Mouse (Mus musculus): ENCODE data around the gene Rab2b. TPM values are rescaled to one million over a fixed set of nuclear protein-coding genes. Genes with fewer than 3 reads are reported as not detected.

The Rab2b gene
- 26.4 and 27.4 TPM in 2 replicates for polyA plus RNA-seq (2016; fragmentation: Nextera tagmentation; extraction: Ambion mirVana)

DNA sequence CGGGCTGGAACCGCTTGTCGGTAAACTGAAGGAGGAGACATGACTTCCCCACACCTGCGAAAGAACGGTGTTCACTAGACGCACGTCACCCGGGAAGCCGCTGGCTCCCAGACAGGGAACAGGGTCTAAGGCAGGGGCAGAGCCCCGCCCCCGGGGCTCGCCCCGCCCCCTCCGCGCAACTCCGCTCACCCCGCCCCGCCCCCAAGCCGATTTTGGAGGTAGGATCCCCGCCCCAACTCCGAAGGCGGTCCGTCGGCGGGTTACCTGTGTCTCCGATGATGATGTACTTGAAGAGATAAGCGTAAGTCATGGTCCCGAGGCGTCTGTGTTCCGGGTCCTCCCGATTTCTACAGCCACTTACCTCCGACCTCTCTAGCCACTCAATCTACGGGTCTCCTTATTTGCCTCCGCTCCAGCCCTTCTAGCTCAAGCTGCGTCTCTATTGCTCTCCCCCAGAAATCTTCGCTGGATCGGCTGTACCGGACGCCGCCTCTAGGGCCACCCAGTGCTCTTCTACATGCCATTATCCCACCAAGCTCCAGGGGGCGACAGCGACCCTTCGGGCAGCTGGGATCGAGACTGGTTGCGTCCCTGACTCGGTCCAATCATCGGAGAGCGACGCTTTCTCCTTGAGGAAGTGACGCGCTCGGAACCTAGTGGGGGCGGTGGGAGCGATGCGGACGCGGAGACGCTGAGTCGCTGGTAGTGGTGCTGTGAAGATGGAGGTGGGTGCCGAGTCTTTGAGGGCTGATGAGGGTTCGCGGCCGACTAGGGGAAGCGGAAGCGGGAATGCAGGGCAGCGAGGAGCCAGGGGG is at the start of gene Rab2b, which contains the start of gene Tox4:
Rab2b (minus strand) TSS at position 614 of the 815 bp plus-strand sequence.
Tox4 (plus strand) TSS at position 215 of the 815 bp plus-strand sequence.
- H3K9ac ChIP-seq = peak within 1 kb of the TSS; percentile 84
- no peaks in the 10 kb centered on the region for H3K27me3 ChIP-seq
- H3K4me2 ChIP-seq (replicated peaks) = peak within 1 kb of the TSS; percentile 63
- peaks cover 13% of the 10 kb centered on the region for H3K4me1 ChIP-seq
- H3K9me3 ChIP-seq = no peaks in the 10 kb centered on the region
- H3K4me3 ChIP-seq = peak within 1 kb of the TSS; percentile 92
- under 1% methylated on average over 66 of the region's 66 CpGs for WGBS
- peak within 1 kb of the TSS; percentile 77 for H3K27ac ChIP-seq
- peak; percentile 99 for ATAC-seq (ENCODE audit: insufficient number of reproducible peaks, insufficient read depth, low FRiP score, low TSS enrichment)
- H3K36me3 ChIP-seq = peaks cover 14% of the 10 kb centered on the region; the same call in 1 of the 2 replicates

GRCm38 (mm10) chr14:52327910-52328812 is 48.8 kb upstream of the Rab2b start, which contains the start of gene Sall2:
TSS of gene Sall2 (minus strand) at chr14:52328762.
- ATAC-seq (ENCODE audit: insufficient number of reproducible peaks, insufficient read depth, low FRiP score, low TSS enrichment) = peak; percentile 57; the same call in 1 of the 2 replicates
- Histone ChIP-seq H3K4me1 (peaks cover 5% of the 10 kb centered on the region), H3K4me2 (replicated peaks) (peak within 1 kb of the TSS; percentile 82), H3K9ac (peak within 1 kb of the TSS; percentile 56), H3K36me3 (no peaks in the 10 kb centered on the region), H3K27ac (peak within 1 kb of the TSS; percentile 66), H3K27me3 (peaks cover 20% of the 10 kb centered on the region), H3K4me3 (peak within 1 kb of the TSS; percentile 57), H3K9me3 (no peaks in the 10 kb centered on the region)
- under 1% methylated on average over 26 of the region's 26 CpGs for WGBS

GRCm38 (mm10) chr14:52327375-52327901 is 48.1 kb upstream of the Rab2b start:
- ATAC-seq (ENCODE audit: insufficient number of reproducible peaks, insufficient read depth, low FRiP score, low TSS enrichment) = peak; percentile 50; the same call in 1 of the 2 replicates
- peaks cover 20% of the 10 kb centered on the region for H3K27me3 ChIP-seq

DNA sequence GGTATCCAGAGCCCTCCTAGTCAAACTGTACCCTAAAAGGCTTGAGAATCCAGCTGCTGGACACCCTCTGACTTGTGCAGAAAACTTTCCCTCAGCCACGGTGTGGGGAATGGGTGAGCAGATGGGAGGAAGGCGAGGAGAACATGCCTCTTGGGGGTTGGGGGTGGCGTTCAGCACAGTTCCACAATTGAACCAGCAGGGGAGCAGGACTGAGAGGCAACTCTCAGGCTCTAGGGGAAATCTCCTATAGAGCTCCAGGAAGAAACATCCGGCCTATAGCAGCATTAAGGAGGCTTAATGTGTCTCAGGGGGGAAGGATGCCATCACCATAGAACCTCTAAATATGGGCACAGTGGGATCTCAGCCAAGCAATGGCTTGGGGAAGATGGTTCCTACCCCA is 46.5 kb upstream of the Rab2b start:
- Histone ChIP-seq H3K36me3 (no peaks in the 10 kb centered on the region), H3K4me2 (replicated peaks) (no peak overlapping the region; the same call in 1 of the 2 replicates), H3K27ac (no peak overlapping the region), H3K9ac (no peak overlapping the region), H3K27me3 (peaks cover 17% of the 10 kb centered on the region), H3K4me1 (peaks cover 5% of the 10 kb centered on the region), H3K4me3 (no peak overlapping the region), H3K9me3 (no peaks in the 10 kb centered on the region)
- ATAC-seq (ENCODE audit: insufficient number of reproducible peaks, insufficient read depth, low FRiP score, low TSS enrichment) = no peak
- WGBS = 11% methylated on average over 4 of the region's 4 CpGs

More at GRCm38 (mm10) chr14:52327375-52327901, 48.1 kb upstream of the Rab2b start:
- no peaks in the 10 kb centered on the region for H3K36me3 ChIP-seq
- WGBS = 1% methylated on average over 14 of the region's 14 CpGs
- peak overlapping the region; percentile 57 for H3K4me3 ChIP-seq
- peak overlapping the region; percentile 56 for H3K9ac ChIP-seq
- H3K27ac ChIP-seq = peak overlapping the region; percentile 66
- peak overlapping the region; percentile 82 for H3K4me2 ChIP-seq (replicated peaks)
- H3K4me1 ChIP-seq = peaks cover 5% of the 10 kb centered on the region
- no peaks in the 10 kb centered on the region for H3K9me3 ChIP-seq

- Histone ChIP-seq H3K9me3 (no peaks in the 10 kb centered on the region), H3K4me2 (replicated peaks) (no peak overlapping the region), H3K4me3 (no peak overlapping the region), H3K27me3 (no peaks in the 10 kb centered on the region), H3K9ac (no peak overlapping the region), H3K27ac (no peak overlapping the region), H3K4me1 (peaks cover 15% of the 10 kb centered on the region), H3K36me3 (peaks cover 7% of the 10 kb centered on the region)
- WGBS = 54% methylated on average over 6 of the region's 6 CpGs
- no peak for ATAC-seq (ENCODE audit: insufficient number of reproducible peaks, insufficient read depth, low FRiP score, low TSS enrichment)
These were observed 40.0 kb upstream of the Rab2b start for GRCm38 (mm10) chr14:52319361-52319760.

GRCm38 (mm10) chr14:52316441-52317225 is 37.3 kb upstream of the Rab2b start:
- WGBS = 5% methylated on average over 15 of the region's 16 CpGs
- ATAC-seq (ENCODE audit: insufficient number of reproducible peaks, insufficient read depth, low FRiP score, low TSS enrichment) = peak; percentile 61
- H3K27ac ChIP-seq = peak overlapping the region; percentile 96
- no peaks in the 10 kb centered on the region for H3K9me3 ChIP-seq
- H3K9ac ChIP-seq = peak overlapping the region; percentile 90
- H3K36me3 ChIP-seq = peaks cover 33% of the 10 kb centered on the region
- H3K4me1 ChIP-seq = peaks cover 26% of the 10 kb centered on the region
- H3K4me3 ChIP-seq = peak overlapping the region; percentile 76
- peak overlapping the region; percentile 91 for H3K4me2 ChIP-seq (replicated peaks)
- no peaks in the 10 kb centered on the region for H3K27me3 ChIP-seq

DNA sequence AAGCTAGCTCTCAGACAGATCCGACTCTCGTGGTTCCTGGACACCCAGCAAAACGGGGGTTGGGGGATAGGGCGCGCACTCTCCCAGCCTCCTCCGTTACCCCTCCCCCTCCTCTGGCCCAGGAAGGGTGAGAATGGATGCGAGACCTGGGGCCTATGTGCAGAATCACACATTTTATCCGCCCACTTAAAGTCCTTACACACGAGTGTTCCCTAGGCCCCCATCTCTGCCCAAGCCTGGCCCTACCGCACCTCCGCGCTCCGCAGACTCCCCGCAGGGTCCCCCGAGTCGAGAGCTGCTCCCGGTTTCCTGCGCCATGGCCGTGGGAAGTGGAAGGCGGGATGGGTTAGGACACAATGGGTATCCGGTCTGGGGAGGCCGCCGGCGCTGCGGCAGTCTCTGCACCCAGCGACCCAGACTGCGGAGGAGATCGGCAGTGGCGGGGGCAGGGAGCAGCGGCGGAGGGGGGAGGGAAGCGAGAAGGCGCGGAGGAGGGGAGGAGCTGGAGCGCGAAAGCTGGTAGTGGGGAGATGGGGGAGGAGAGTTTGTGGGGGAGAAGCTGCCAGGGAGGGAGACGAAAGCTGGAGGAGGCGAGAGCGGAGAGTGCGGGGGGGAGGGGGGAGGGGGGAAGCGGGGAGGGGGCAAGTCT is 36.6 kb upstream of the Rab2b start:
- under 1% methylated on average over 33 of the region's 41 CpGs for WGBS
- Histone ChIP-seq H3K36me3 (peaks cover 34% of the 10 kb centered on the region), H3K27ac (peak overlapping the region; percentile 96), H3K4me1 (peaks cover 26% of the 10 kb centered on the region), H3K9ac (peak overlapping the region; percentile 90), H3K9me3 (no peaks in the 10 kb centered on the region), H3K4me2 (replicated peaks) (peak overlapping the region; percentile 91), H3K4me3 (peak overlapping the region; percentile 76), H3K27me3 (no peaks in the 10 kb centered on the region)
- ATAC-seq (ENCODE audit: insufficient number of reproducible peaks, insufficient read depth, low FRiP score, low TSS enrichment) = peak; percentile 85

DNA sequence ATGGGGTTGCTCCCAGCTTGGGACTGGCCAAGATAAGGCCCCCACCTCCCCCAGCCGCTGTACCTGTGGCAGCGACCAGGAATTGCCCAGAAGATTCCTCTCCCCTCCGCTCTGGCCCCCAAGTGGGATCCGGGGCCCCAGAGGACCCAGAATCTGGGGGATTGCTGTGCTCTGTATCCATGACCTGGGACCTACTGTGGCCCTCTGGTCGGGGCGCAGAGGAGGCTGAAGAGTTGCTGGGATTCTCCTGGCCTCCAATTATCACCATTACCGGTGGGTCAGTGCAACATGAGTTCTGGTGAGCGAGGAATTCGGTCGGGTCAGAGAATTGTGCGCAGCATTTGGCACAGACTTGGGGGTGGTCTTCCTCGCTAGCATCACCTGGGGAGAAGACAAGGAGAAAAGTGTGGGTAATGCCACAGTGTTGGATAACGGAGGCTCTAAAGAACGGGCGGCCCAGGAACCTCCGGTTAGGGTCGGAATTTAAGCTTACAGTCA is 36.0 kb upstream of the Rab2b start:
- Histone ChIP-seq H3K36me3 (peaks cover 39% of the 10 kb centered on the region), H3K4me3 (peak overlapping the region; percentile 76), H3K4me1 (peaks cover 26% of the 10 kb centered on the region), H3K9me3 (no peaks in the 10 kb centered on the region), H3K27me3 (no peaks in the 10 kb centered on the region), H3K9ac (peak overlapping the region; percentile 90), H3K4me2 (replicated peaks) (peak overlapping the region; percentile 91), H3K27ac (peak overlapping the region; percentile 96)
- WGBS = 5% methylated on average over 17 of the region's 17 CpGs
- ATAC-seq (ENCODE audit: insufficient number of reproducible peaks, insufficient read depth, low FRiP score, low TSS enrichment) = no peak

DNA sequence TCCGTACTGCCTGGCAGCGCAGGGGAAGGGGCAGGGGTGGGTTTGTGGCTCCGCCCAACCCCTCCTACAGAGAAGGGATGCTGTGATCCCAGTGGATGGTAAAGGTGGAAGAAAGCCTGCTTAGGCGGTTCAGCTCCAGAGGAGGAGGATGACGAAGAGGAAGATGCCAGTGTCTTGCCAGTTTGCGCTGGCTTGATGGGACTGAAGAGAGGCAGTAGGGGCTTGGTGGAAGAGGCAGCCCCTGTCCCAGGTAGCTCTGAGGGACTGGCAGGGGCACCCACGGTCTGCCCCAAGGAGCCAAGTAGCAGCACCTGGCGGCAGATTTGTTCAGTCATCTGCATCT is 35.4 kb upstream of the Rab2b start:
- Histone ChIP-seq H3K4me3 (peak overlapping the region; percentile 76), H3K4me2 (replicated peaks) (peak overlapping the region; percentile 91)
- 45% methylated on average over 8 of the region's 8 CpGs for WGBS

More for the DNA sequence above, 35.4 kb upstream of the Rab2b start:
- peaks cover 43% of the 10 kb centered on the region for H3K36me3 ChIP-seq
- H3K27me3 ChIP-seq = no peaks in the 10 kb centered on the region
- H3K4me1 ChIP-seq = peaks cover 26% of the 10 kb centered on the region
- H3K27ac ChIP-seq = peak overlapping the region; percentile 96; the same call in 1 of the 2 replicates
- ATAC-seq (ENCODE audit: insufficient number of reproducible peaks, insufficient read depth, low FRiP score, low TSS enrichment) = no peak
- H3K9me3 ChIP-seq = no peaks in the 10 kb centered on the region
- H3K9ac ChIP-seq = peak overlapping the region; percentile 90
